Mouse (Mus musculus) megakaryocyte, embryonic 14.5 days (primary cell): ENCODE measurements around the gene Wwc1. TPM values are rescaled to one million over a fixed set of nuclear protein-coding genes. Genes with fewer than 3 reads are reported as not detected.

ENCODE experiments used
- H3K27me3 ChIP-seq: replicated peaks from 2 replicates; pipeline ENCODE3; 2012; ENCODE audit warnings: inconsistent platforms
- H3K36me3 ChIP-seq: replicated peaks from 2 replicates; pipeline ENCODE3; 2012; ENCODE audit warnings: low read length, inconsistent platforms, mixed read lengths
- H3K4me1 ChIP-seq: 2 replicates; pipeline ENCODE4 v1.6.1; 2012; ENCODE audit warnings: inconsistent platforms
- H3K4me3 ChIP-seq: replicated peaks from 2 replicates; pipeline ENCODE3; 2012; ENCODE audit warnings: moderate library complexity, mild to moderate bottlenecking, inconsistent platforms
- H3K9me3 ChIP-seq: 2 replicates; pipeline ENCODE4 v1.6.1; 2012; ENCODE audit warnings: inconsistent platforms
- FLI1 ChIP-seq: IDR thresholded peaks from 2 replicates; pipeline ENCODE4 v1.6.1; 2012; ENCODE audit warnings: low read length, inconsistent platforms, mixed read lengths
- GATA1 ChIP-seq: IDR thresholded peaks from 3 replicates; pipeline ENCODE4 v1.6.1; 2012; ENCODE audit warnings: mixed read lengths, low read length, inconsistent platforms, borderline replicate concordance
- polyA plus RNA-seq: library from polyadenylated mRNA; stranded (reverse); fragments of >175 nt; gene quantifications from 2 replicates; pipeline ENCODE4 v1.2.3, GENCODE M21; 2012; ENCODE audit warnings: low replicate concordance; ENCODE audit not compliant: insufficient read depth

The Wwc1 gene
- polyA plus RNA-seq, 1 experiment = not detected

DNA sequence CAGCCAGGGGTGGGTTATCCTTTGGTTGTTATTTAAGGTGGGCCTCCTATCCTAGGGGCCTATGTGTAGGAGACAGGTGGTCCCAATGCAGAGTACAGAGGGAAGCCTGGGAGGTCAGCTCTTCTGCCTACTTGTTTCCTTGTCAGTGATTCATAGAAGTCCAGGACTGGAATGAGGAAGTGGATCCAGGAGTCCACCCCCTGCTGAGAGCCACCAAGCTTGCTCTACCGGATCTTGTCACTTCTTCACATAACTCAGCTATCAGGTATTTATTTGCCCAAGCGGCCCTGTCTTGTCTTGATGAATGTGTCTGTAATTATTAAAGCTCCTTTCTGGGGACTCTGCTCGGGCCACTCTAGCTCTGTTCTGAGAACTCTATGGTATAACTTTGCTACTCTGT lies 24.8 kb downstream of the Wwc1 start:
- Histone ChIP-seq H3K4me1 (no peaks in the 10 kb centered on the region), H3K27me3 (no peaks in the 10 kb centered on the region), H3K36me3 (no peaks in the 10 kb centered on the region), H3K4me3 (no peak overlapping the region), H3K9me3 (peaks cover 3% of the 10 kb centered on the region)
- TF ChIP-seq FLI1 = no peak
- no peak for TF ChIP-seq GATA1

DNA sequence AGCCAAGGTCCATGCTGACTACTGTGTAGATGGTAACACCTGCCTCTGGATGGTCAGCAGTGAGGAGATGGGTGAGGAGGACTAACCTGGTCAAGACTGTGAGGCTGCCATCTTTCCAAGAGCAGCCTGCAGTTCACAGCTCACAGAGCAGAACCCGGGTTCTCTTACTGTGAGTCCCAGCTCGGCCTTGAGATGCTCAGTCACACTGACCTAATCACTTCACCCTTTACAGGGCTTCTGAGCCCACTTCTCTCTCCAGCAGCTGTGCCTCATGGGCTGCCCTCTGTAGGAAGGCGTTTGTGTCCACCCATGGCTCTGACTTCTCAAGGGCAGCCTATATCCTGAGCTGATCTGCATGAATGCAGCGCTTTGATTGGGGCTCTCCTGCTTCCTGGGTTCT lies 27.1 kb downstream of the Wwc1 start:
- H3K9me3 ChIP-seq = peaks cover 3% of the 10 kb centered on the region
- TF ChIP-seq FLI1 (no peak), GATA1 (no peak)
- no peak overlapping the region for H3K4me3 ChIP-seq
- no peaks in the 10 kb centered on the region for H3K27me3 ChIP-seq
- no peaks in the 10 kb centered on the region for H3K4me1 ChIP-seq
- H3K36me3 ChIP-seq = no peaks in the 10 kb centered on the region

GRCm38 (mm10) chr11:35951727-35952065 lies 28.6 kb downstream of the Wwc1 start:
- Histone ChIP-seq H3K4me1 (no peaks in the 10 kb centered on the region), H3K4me3 (no peak overlapping the region), H3K27me3 (no peaks in the 10 kb centered on the region), H3K9me3 (peaks cover 3% of the 10 kb centered on the region), H3K36me3 (no peaks in the 10 kb centered on the region)
- TF ChIP-seq GATA1 = no peak
- no peak for TF ChIP-seq FLI1

GRCm38 (mm10) chr11:35951058-35951726 lies 29.1 kb downstream of the Wwc1 start:
- Histone ChIP-seq H3K9me3 (peaks cover 3% of the 10 kb centered on the region), H3K36me3 (no peaks in the 10 kb centered on the region), H3K4me3 (no peak overlapping the region), H3K4me1 (no peaks in the 10 kb centered on the region), H3K27me3 (no peaks in the 10 kb centered on the region)
- no peak for TF ChIP-seq GATA1
- no peak for TF ChIP-seq FLI1

DNA sequence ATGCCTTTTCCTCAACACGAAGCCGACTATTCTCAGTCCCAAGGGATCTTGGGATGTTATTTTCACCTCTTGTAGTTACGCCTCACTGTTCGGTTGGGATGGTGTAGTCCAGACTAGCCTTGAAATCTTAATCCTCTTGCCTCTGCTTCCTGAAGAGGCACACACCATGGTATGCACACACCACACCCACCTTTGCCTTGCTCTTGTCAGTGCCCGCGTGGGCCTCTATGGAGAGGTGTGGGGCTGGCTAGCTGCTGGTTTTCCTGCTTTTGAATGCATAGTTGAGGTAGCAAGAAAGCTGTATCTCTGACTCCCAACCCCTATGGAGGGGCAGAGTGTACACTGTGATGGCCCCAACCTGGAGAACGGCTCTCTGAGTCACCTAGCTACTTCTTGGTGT lies 29.9 kb downstream of the Wwc1 start:
- H3K4me1 ChIP-seq = no peaks in the 10 kb centered on the region
- no peaks in the 10 kb centered on the region for H3K36me3 ChIP-seq
- H3K27me3 ChIP-seq = no peaks in the 10 kb centered on the region
- H3K9me3 ChIP-seq = peaks cover 3% of the 10 kb centered on the region
- TF ChIP-seq GATA1 = no peak
- no peak for TF ChIP-seq FLI1
- no peak overlapping the region for H3K4me3 ChIP-seq

- H3K4me3 ChIP-seq = no peak overlapping the region
- H3K27me3 ChIP-seq = no peaks in the 10 kb centered on the region
- no peaks in the 10 kb centered on the region for H3K36me3 ChIP-seq
- no peak for TF ChIP-seq FLI1
- no peak for TF ChIP-seq GATA1
- H3K4me1 ChIP-seq = no peaks in the 10 kb centered on the region
- peaks cover 3% of the 10 kb centered on the region for H3K9me3 ChIP-seq
These were observed 30.3 kb downstream of the Wwc1 start for GRCm38 (mm10) chr11:35950011-35950410.

DNA sequence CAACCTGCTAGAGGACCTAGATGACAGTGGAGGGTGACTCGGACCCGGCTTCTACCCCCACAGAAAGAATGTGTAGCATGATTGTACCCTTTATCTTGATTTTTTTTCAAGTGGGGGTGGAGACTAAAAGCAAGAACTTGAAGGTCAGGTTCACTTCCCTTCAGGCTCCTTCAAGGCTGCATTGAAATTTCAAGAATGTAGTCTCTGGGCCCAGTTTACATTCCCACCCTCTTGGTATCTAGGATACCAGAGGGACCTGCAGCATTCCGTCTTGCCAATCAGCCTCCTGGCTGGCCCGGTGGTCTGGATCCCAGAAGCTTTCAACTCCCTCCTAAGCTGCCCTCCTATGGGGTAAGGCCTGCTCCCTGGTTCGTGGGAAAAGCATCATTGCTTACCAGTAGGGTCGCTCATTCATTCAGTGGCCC lies 31.9 kb downstream of the Wwc1 start:
- Histone ChIP-seq H3K4me1 (no peaks in the 10 kb centered on the region), H3K9me3 (peaks cover 3% of the 10 kb centered on the region), H3K27me3 (no peaks in the 10 kb centered on the region), H3K36me3 (no peaks in the 10 kb centered on the region), H3K4me3 (no peak overlapping the region)
- TF ChIP-seq FLI1 (no peak), GATA1 (no peak)

DNA sequence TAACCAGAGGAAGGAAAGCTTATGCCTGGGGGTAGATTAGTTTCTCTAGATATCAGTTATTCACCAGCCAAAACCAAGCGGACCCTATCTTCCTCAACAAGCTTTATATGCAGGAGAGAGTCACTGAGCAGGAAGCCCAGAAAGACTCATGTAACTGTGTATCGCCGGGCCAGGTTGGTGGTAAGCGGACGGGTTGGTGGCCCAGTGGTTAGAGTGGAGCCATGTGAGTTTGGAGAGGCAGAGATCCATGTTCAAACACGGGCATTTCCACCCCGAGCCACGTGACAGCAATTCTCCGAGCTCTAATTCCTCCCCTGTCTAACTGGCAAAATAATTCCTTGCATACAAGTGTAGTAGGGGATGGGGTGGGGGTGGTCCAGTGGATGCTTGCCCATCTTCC lies 32.4 kb downstream of the Wwc1 start:
- Histone ChIP-seq H3K4me3 (no peak overlapping the region), H3K36me3 (no peaks in the 10 kb centered on the region), H3K27me3 (no peaks in the 10 kb centered on the region), H3K9me3 (peaks cover 3% of the 10 kb centered on the region), H3K4me1 (no peaks in the 10 kb centered on the region)
- TF ChIP-seq FLI1 (no peak), GATA1 (no peak)

DNA sequence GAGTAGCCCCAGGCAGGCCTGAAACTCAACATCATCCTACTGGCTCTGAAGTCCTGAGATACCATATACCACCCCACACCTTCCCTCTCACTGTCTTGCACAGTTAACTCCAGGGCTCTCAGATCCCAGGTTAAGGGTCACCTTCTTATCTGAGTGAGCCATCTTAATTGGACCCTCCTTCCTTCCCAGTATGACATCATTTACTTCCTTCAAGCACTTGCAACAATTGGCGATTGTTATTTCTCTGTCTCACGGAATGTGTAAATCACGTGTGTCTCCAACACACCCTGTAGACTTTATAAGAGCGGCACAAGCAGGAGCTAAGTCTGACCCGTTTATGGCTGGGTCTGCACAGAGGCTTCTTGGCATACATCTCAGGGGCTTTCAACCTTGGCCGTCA lies 35.1 kb downstream of the Wwc1 start:
- Histone ChIP-seq H3K36me3 (no peaks in the 10 kb centered on the region), H3K4me3 (no peak overlapping the region), H3K4me1 (no peaks in the 10 kb centered on the region), H3K27me3 (no peaks in the 10 kb centered on the region), H3K9me3 (no peaks in the 10 kb centered on the region)
- TF ChIP-seq FLI1 (no peak), GATA1 (no peak)

GRCm38 (mm10) chr11:35941641-35942040 lies 38.7 kb downstream of the Wwc1 start:
- Histone ChIP-seq H3K9me3 (no peaks in the 10 kb centered on the region), H3K36me3 (no peaks in the 10 kb centered on the region), H3K4me1 (no peaks in the 10 kb centered on the region), H3K27me3 (no peaks in the 10 kb centered on the region), H3K4me3 (no peak overlapping the region)
- TF ChIP-seq FLI1 = no peak
- TF ChIP-seq GATA1 = no peak

- no peak for TF ChIP-seq GATA1
- no peak for TF ChIP-seq FLI1
- Histone ChIP-seq H3K9me3 (no peaks in the 10 kb centered on the region), H3K27me3 (no peaks in the 10 kb centered on the region), H3K36me3 (no peaks in the 10 kb centered on the region), H3K4me1 (no peaks in the 10 kb centered on the region), H3K4me3 (no peak overlapping the region)
These were observed 39.3 kb downstream of the Wwc1 start for GRCm38 (mm10) chr11:35941064-35941463.
